Mouse (Mus musculus) left cerebral cortex, adult 6 months (tissue): ENCODE results near the gene Olfr643. TPM values are rescaled to one million over a fixed set of nuclear protein-coding genes. Genes with fewer than 3 reads are reported as not detected.

Experiments
- long read RNA-seq, 2 experiments: library from polyadenylated mRNA; unstranded; transcript quantifications; one replicate each; pipeline ENCODE4 v2.0.0; 2019 to 2020
- polyA plus RNA-seq: library from polyadenylated mRNA; unstranded; fragments of <200 nt; fragmentation: Nextera tagmentation; gene quantifications from 2 replicates; pipeline ENCODE4 v1.2.3, GENCODE M21; 2021

The Olfr643 gene
- not detected in 2 replicates for polyA plus RNA-seq
- long read RNA-seq, experiment 1 = 0 reads
- long read RNA-seq, experiment 2 = 0 reads

GRCm38 (mm10) chr7:104137305-104137704 is at the start of gene Olfr643:
Gene Olfr643, minus strand, starts transcription at chr7:104137405.

GRCm38 (mm10) chr7:104183292-104183691 is 46.1 kb upstream of the Olfr643 start, which contains the start of gene Olfr648:
Gene Olfr648, minus strand, starts transcription at chr7:104183392.

GRCm38 (mm10) chr7:104150456-104150855 is 13.3 kb upstream of the Olfr643 start, which contains the start of gene Ubqlnl:
Gene Ubqlnl, minus strand, starts transcription at chr7:104150556.

GRCm38 (mm10) chr7:104143179-104143578 is 6.0 kb upstream of the Olfr643 start, which contains the start of gene Ubqln3:
Gene Ubqln3, minus strand, starts transcription at chr7:104143279.

GRCm38 (mm10) chr7:104129726-104130125 is 7.5 kb downstream of the Olfr643 start, which contains the start of gene Ubqln5:
Gene Ubqln5, minus strand, starts transcription at chr7:104129826.

GRCm38 (mm10) chr7:104104757-104104972 is 32.5 kb downstream of the Olfr643 start, which contains the start of gene Olfr646:
Gene Olfr646, plus strand, starts transcription at chr7:104104873.

GRCm38 (mm10) chr7:104085365-104085764 is 51.8 kb downstream of the Olfr643 start, which contains the start of gene Olfr645:
Gene Olfr645, minus strand, starts transcription at chr7:104085465.

GRCm38 (mm10) chr7:104071769-104072168 is 65.4 kb downstream of the Olfr643 start, which contains the start of gene Olfr644:
Gene Olfr644, minus strand, starts transcription at chr7:104071869.

GRCm38 (mm10) chr7:104061345-104061744 is 75.9 kb downstream of the Olfr643 start, which contains the start of gene 4930516K23Rik:
Gene 4930516K23Rik, minus strand, starts transcription at chr7:104061445.

GRCm38 (mm10) chr7:104052566-104052965 is 84.6 kb downstream of the Olfr643 start, which contains the start of gene Olfr642:
Gene Olfr642, minus strand, starts transcription at chr7:104052666.

GRCm38 (mm10) chr7:104035145-104035544 is 102.1 kb downstream of the Olfr643 start, which contains the start of gene Olfr641:
Gene Olfr641, plus strand, starts transcription at chr7:104035445.

GRCm38 (mm10) chr7:104025473-104025872 is 111.7 kb downstream of the Olfr643 start, which contains the start of gene Olfr640:
Gene Olfr640, minus strand, starts transcription at chr7:104025573.

GRCm38 (mm10) chr7:104017203-104017602 is 120.0 kb downstream of the Olfr643 start, which contains the start of gene Olfr639:
Gene Olfr639, minus strand, starts transcription at chr7:104017303.

GRCm38 (mm10) chr7:103998446-103998845 is 138.8 kb downstream of the Olfr643 start, which contains the start of gene Olfr638:
Gene Olfr638, plus strand, starts transcription at chr7:103998746.

GRCm38 (mm10) chr7:103970852-103971251 is 166.4 kb downstream of the Olfr643 start, which contains the start of gene Olfr635:
Gene Olfr635, plus strand, starts transcription at chr7:103971152.

Other genes with a start within 250 kb of the Olfr643 start
- not detected in 2 replicates for gene Olfr64, start 242.9 kb downstream of the Olfr643 start, polyA plus RNA-seq
- not detected in 2 replicates for gene Olfr65, start 233.9 kb downstream of the Olfr643 start, polyA plus RNA-seq
- gene Olfr631, start 208.6 kb downstream of the Olfr643 start, polyA plus RNA-seq = not detected in 2 replicates
- gene Olfr632, start 203.1 kb downstream of the Olfr643 start, polyA plus RNA-seq = not detected in 2 replicates
- not detected in 2 replicates for gene Olfr633, start 193.0 kb downstream of the Olfr643 start, polyA plus RNA-seq
- gene Olfr635, start 166.3 kb downstream of the Olfr643 start, polyA plus RNA-seq = 0.01 TPM in 1 of 2 replicates, not detected in the other
- not detected in 2 replicates for gene Olfr638, start 138.7 kb downstream of the Olfr643 start, polyA plus RNA-seq
- gene Olfr639, start 120.1 kb downstream of the Olfr643 start, polyA plus RNA-seq = 0.01 TPM in 1 of 2 replicates, not detected in the other
- not detected in 2 replicates for gene Olfr640, start 111.8 kb downstream of the Olfr643 start, polyA plus RNA-seq
- gene Olfr641, start 102.0 kb downstream of the Olfr643 start, polyA plus RNA-seq = not detected in 2 replicates
- not detected in 2 replicates for gene Olfr642, start 84.7 kb downstream of the Olfr643 start, polyA plus RNA-seq
- not detected in 2 replicates for gene 4930516K23Rik, start 76.0 kb downstream of the Olfr643 start, polyA plus RNA-seq
- not detected in 2 replicates for gene Olfr644, start 65.5 kb downstream of the Olfr643 start, polyA plus RNA-seq
- gene Olfr645, start 51.9 kb downstream of the Olfr643 start, polyA plus RNA-seq = not detected in 2 replicates
- not detected in 2 replicates for gene Olfr646, start 32.5 kb downstream of the Olfr643 start, polyA plus RNA-seq
- not detected in 2 replicates for gene Ubqln5, start 7.6 kb downstream of the Olfr643 start, polyA plus RNA-seq
- gene Ubqln3, start 5.9 kb upstream of the Olfr643 start, polyA plus RNA-seq = not detected in 2 replicates
- gene Ubqlnl, start 13.2 kb upstream of the Olfr643 start, polyA plus RNA-seq = not detected in 2 replicates
- not detected in 2 replicates for gene Olfm5, start 27.4 kb upstream of the Olfr643 start, polyA plus RNA-seq
- 0.04 and 0.09 TPM in 2 replicates for gene Olfr648, start 46.0 kb upstream of the Olfr643 start, polyA plus RNA-seq
- not detected in 2 replicates for gene Olfr649, start 58.6 kb upstream of the Olfr643 start, polyA plus RNA-seq
- gene Trim6, start 81.4 kb upstream of the Olfr643 start, polyA plus RNA-seq = 0.05 and 0.09 TPM in 2 replicates
- gene Trim34a, start 107.1 kb upstream of the Olfr643 start, polyA plus RNA-seq = 0.80 and 1.7 TPM in 2 replicates
- gene Trim5, start 150.7 kb upstream of the Olfr643 start, polyA plus RNA-seq = 0.19 and 0.23 TPM in 2 replicates
- gene Trim12a, start 178.1 kb upstream of the Olfr643 start, polyA plus RNA-seq = 1.8 and 3.3 TPM in 2 replicates
- not detected in 2 replicates for gene Trim34b, start 192.1 kb upstream of the Olfr643 start, polyA plus RNA-seq
- gene Trim12c, start 216.0 kb upstream of the Olfr643 start, polyA plus RNA-seq = 0.67 and 0.77 TPM in 2 replicates
- gene Trim30b, start 232.5 kb upstream of the Olfr643 start, polyA plus RNA-seq = 0.05 TPM in 1 of 2 replicates, not detected in the other